Mouse (Mus musculus) lung, postnatal 0 days (tissue): Measurements from ENCODE around the gene Xpo5.

Experiments
- CTCF ChIP-seq: IDR thresholded peaks from 2 replicates; pipeline ENCODE4 v1.5.1; 2016; ENCODE audit warnings: antibody characterized with exemption, mild to moderate bottlenecking
- EP300 ChIP-seq: IDR thresholded peaks from 2 replicates; pipeline ENCODE4 v1.6.1; 2016; ENCODE audit warnings: antibody characterized with exemption, mild to moderate bottlenecking, control low read depth

DNA sequence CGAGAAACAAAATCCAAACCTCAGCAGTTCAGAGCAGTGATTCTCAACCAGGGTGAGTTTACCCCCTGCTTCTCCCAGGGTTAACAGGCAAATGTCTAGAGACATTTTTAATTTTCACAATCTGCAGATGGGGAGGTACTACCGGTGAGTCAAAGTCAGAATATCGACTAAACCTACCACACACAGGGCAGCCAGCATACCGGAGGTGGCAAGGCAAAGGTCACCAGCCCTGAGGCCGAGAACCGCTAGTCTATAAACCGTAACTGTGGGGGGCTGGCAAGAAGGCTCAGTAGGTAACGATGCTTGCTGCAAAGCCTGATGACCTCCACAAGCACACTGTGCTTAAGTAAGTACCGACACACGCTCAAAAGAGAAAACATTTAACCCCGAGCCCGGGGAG lies 62.9 kb downstream of the Xpo5 start:
- TF ChIP-seq EP300, result no peak
- TF ChIP-seq CTCF, result no peak
